Mouse (Mus musculus): ENCODE measurements around the gene Klhdc7b. TPM values are rescaled to one million over a fixed set of nuclear protein-coding genes. Genes with fewer than 3 reads are reported as not detected.
"Not testable (repeated sequence)": the region's sequence is repeated elsewhere in the genome, so short reads cannot be mapped to it uniquely, and the experiment has no call there.

The Klhdc7b gene
- total RNA-seq, 2 experiments from 2014 or later, result not detected

DNA sequence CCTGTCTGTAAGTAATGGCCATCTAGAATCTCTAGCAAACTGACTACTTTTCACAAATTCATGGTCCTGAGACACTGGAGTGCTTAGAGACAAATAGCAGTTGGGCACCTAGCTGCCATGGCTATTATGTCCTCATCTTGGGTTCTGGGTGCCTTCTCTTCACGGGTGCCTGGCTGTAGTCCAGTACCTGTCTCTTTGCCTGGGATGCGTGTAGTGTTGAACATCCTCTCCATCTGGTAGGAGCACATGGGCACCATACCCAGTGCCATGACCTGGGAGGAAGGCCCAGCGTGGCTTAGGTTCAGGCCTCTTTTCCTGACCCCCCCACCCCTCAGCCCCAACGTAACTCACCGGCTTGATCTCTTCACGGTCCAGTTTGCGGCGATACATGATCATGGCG is 37.2 kb downstream of the Klhdc7b start:
- intact Hi-C loops (cut with DNase I), result no loop called here
- no peak for DNase-seq

DNA sequence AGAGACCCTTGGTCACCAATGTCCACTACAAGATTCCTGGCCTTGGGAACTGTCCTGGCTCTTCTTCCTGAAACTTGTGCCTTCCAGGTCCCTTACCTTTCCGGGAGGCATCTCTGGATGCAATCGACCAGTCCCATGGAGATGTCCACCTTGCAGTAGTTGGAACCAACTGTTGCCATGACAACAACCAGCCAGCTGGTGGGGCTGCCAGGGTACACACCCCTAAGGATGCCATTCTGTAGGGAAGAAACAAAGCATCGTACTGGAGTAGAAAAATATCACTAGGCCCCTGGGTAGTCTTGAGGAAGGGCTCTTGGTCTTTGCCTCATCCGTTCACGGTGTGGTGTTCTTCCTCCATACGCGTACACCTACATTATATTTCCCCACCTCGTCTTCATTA is 39.9 kb downstream of the Klhdc7b start:
- intact Hi-C loops (cut with DNase I), result no loop called here
- DNase-seq, result no peak

DNA sequence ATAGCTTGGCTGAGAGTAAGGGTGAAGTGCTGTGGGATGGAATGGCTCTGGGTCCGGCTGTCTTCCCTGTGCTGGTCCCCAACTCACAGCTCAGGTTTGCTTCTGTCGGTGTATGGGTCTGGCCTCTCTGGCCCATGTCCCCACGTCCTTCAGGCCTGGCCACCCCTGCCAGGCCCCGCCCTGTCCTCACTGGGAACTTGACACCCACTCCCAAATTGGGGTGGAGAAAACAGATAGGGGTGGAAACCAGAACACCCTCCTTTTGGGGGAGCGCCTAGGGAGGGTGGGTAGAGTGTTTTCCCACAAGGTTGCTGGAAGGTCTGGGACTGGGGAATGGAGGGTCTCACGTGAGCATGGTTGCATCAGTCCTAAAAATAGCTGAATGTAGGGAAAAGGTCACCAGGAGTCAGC is 41.0 kb downstream of the Klhdc7b start, which contains the start of gene Cpt1b:
Gene Cpt1b (minus strand): TSS at position 153 of the 411 bp plus-strand sequence.
- intact Hi-C loops (cut with DNase I), result no loop called here
- peak; percentile 66 to 68 for DNase-seq

DNA sequence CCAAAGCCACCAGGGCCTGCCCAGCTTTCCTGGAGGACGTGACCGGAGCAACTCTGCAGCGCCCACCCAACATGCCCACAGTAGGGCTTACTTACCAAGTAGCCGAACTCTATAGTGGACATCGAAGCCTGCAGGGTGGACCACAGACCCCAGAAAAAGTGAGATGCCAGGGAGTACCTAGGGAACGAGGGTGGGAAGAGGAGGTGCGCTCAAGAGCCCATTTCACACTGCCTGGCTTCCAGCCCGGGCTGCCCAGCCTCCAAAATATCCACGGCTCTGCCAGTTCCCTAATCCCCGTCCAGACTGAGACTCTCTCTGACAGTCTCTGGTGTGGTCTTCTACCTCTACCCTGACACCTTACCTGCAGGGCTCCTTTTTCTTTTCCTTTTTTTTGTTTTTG is 42.0 kb downstream of the Klhdc7b start:
- intact Hi-C loops (cut with DNase I), result no loop called here
- DNase-seq, result peak; percentile 53 to 67

DNA sequence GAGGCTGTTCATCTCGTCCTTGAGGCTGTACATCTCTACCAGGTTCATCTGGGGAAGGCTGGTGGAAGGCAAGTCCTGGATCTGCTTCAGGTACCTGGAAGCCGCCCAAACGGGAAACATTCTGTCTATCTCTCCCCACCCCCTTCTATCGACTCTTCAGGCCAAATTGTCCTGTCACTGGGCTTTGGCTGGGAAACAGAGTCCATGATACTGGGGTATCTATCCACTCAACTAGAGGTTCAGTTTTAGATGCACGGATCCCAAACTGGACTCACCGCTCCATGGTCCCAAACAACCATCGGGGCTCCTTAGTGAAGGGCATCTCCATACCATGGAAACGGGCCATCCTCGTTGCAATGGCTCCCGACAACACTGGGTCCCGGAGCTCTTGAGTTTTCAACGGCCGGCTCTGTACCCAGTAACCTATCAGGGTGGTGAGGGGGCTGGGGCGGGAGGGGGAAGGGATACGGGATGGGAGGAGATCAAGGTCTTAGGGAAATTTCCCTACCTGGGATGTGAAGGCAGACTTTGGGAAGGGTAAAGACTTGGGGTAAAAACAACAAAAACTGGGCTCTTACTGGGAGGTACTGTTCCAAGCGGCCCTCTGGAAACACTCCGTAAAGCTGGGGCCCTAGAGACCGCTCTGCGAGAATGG is 43.5 kb downstream of the Klhdc7b start:
- intact Hi-C loops (cut with DNase I), result loop anchor here (2.0 kb wide), 1 partner anchor 49 kb away; the partner anchor contains the start of gene Odf3b
- no peak for DNase-seq

DNA sequence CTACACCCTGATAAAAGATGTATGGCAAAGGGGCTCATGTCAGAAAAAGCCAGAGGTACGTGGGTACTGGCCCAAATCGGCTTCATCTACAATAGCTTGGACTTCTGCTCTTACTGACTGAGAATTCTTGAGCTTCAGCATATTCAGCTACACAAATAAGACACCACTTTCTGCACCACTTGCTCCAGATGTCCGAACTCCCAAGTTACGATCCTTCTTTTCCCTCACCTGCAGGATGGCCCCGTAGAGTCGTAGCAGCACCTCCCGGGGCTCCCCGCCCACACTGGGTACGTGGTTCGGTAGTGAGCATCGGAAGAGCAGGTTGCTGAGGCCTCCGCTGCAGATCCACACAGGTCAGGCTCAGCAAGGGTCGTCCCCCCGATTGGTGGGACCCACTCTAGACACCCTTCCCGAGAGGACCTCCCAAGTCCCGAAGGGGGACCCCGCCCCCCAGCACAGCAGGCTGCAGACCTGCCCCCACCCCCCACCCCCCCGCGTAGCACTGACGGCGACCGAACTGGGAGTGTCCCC is 44.2 kb downstream of the Klhdc7b start:
- no peak for DNase-seq
- intact Hi-C loops (cut with DNase I), result loop anchor here (2.0 kb wide), 1 partner anchor 50 kb away; the partner anchor contains the start of gene Odf3b

DNA sequence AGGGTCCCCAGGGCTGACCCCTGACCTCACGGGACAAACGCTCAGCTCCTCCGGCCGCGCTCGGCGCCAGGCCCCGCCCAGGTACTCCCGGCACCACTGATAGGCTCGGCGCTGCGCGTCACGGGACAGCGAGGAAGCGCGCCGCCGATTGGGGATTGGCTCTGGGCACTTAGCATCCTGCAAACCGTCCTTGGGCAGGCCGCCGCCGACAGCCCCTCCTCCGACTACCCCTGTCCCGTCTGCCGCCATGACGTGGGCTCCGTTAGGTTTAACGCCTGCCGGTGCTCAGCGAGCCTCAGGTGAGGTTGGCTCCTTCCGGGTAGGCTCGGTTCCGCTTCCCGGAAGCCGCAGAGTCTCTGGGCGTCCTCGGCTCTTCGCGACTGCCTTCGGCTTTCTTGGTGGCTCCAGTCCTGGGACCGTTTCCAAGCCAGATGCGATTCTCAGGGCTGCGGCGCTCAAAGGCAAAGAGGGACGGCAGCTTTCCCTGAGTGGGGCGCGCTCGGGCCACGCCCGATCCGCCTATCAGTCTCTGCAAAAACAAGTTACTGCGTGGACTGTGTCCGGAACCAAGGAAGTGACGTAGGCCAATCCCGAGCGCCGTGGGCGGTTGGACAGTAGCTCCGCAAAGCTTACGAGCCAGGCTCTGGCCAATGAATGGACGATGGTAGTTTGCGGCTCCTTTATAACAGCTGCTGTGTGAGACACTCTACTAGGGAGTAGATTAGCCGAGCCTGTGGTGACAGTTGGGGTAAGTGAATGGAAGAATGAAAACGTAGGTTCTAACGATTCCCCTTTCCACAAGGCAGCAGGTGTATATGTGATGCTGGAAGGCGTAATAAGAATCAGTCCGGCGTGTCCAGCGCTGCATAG is 44.9 kb downstream of the Klhdc7b start, which contains the start of the genes C730034F03Rik, Gm44502 and Chkb:
Gene C730034F03Rik (plus strand): TSS at position 238 of the 870 bp plus-strand sequence.
Gene Gm44502 (minus strand): TSS at position 345 of the 870 bp plus-strand sequence.
Gene Chkb (minus strand): TSS at position 557 of the 870 bp plus-strand sequence.
- intact Hi-C loops (cut with DNase I), result loop anchor here (2.0 kb wide), 1 partner anchor 51 kb away; the partner anchor contains the start of gene Odf3b
- peak; percentile 93 to 94 for DNase-seq

DNA sequence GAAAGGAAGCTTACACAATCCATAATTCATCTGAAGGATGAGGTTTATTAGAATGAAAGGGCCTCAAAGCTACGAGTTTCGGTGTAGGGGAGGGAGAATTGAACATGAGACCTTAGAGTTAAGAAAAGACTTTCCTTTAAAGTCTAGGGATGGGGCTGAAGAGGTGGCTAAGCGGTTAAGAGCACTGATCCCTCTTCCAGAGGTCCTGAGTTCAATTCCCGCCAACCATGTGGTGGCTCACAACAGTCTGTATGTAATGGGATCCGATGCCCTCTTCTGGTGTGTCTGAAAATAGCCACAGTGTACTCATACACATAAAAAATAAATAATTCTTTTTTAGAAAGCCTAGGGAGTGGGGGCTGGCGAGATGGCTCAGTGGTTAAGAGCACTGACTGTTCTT is 45.6 kb downstream of the Klhdc7b start:
- DNase-seq, result no peak
- intact Hi-C loops (cut with DNase I), result no loop called here

DNA sequence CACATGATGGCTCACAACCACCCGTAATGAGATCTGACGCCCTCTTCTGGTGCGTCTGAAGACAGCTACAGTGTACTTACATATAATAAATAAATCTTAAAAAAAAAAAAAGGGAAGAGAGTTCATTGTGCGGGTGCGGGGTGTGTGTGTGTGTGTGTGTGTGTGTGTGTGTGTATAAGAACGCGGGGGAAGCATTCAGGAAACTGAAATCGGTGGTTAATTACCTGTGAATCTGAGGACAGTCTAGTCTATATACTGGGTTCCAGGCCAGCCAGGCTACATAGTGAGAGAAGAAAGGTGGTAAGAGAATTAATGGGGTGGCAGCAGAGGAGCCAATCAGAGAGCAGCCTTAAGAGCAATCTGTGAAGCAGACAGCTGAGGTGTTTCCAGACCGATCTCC is 46.1 kb downstream of the Klhdc7b start:
- DNase-seq; intact Hi-C loops (cut with DNase I): not testable (repeated sequence)

DNA sequence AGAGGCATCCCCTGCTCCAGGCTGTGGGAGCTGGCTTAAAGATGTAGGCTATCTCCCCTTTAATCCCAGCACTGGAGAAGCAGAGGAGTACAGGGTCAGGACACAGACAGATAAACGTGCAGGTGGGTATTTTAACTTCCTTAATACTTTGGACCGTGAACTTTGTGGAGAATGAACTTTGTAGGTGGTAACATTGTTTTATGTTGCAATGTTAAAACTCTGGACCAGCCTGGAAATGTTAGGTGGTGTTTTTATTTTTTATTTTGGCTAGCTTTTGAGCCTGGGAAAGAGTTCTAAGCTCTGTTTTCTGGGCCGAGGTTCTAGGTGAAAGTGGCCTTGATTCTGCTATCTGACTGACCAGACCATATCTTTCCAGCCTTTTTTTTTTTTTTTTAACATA is 46.6 kb downstream of the Klhdc7b start:
- no peak for DNase-seq
- intact Hi-C loops (cut with DNase I), result no loop called here

DNA sequence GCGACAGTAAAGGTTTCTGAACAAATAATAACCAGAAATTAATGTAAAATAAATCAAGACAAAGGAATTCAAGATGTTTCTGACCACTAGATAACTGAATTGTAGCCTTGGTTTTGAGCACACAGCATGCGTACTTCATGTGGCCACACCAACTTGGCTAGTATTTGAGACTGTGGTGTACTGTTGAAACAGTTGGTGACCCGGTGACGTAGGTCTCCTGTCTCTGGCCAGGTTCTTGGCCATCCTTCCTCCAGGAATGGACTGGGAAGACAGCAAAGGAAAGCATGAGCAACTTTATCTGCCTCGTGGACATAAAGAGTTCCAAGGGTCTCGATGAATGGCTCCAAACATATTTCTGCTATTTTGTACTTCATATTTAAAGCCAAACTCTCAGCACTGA is 47.1 kb downstream of the Klhdc7b start:
- intact Hi-C loops (cut with DNase I), result no loop called here

DNA sequence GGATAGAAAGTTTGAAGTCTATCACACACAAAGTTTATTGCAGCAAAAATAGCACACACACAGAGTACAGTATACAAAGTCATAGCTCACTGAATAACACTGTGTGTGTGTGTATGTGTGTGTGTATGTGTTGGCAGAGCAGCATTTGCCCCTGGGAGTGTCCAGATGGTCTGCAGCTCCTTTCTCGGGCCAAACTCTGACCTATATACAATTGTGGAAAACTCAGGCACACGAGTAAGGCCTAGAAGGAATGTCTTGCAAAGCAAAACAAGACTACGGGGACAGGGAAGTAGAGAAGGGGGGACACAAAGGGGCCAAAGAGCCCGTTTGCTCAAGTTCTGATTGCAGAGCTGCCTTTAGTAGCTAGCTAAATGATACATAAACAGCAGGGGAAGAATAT is 48.2 kb downstream of the Klhdc7b start:
- intact Hi-C loops (cut with DNase I), result no loop called here
- DNase-seq, result no peak

More for the DNA sequence above, 47.1 kb downstream of the Klhdc7b start:
- no peak for DNase-seq

DNA sequence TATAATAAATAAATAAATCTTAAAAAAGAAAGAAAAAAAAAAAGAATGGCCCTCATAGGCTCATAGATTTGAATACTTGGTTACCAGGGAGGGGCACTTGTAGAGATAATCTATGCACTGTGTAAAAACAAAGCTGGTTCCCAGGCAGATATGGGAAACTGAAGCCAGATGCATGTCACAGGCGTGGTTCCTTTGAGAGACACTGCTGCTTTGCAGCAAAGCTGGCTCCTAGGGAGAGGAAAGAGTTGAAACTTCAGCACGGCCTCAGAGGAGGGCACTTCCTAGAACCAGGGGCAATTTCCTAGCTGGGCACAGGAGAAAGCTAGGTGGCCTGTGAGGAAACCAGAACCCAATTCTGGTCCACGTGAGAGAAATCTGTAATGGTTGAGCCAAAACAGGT is 49.4 kb downstream of the Klhdc7b start:
- intact Hi-C loops (cut with DNase I), result no loop called here
- no peak for DNase-seq

DNA sequence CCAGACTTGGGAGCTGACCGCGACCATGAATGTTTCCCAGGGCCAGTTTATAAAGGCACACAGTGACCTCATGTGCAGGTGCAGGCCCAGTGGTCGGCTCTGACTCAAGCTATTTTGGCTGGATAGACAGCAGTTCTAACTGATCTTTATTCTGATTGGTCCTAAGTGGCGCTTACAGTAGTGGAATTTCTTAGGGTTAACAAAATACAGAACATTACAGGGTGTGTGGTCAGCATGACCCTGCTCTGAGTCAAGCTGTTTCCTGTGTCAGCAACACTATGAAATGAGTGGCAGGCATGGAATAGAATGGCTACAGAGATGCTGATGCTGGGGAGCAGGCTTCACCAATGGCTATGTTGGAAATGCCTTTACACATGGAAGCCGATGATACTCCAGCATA is 51.2 kb downstream of the Klhdc7b start:
- DNase-seq, result no peak
- intact Hi-C loops (cut with DNase I), result no loop called here

Other genes starting within 250 kb of the Klhdc7b start
- 10 to 100 TPM; 16.8 to 18.7 TPM for gene Mapk12, start 244.2 kb upstream of the Klhdc7b start, total RNA-seq (2021)
- 1 to 10 TPM; 2.3 to 3.7 TPM for gene Mapk11, start 235.3 kb upstream of the Klhdc7b start, total RNA-seq (2021)
- gene Plxnb2, start 204.1 kb upstream of the Klhdc7b start, total RNA-seq (2021), result 100 to 1,000 TPM in 1 of 2 experiments, 10 to 100 TPM in 1; 98.2 to 101 TPM
- gene Dennd6b, start 188.4 kb upstream of the Klhdc7b start, total RNA-seq (2021), result 10 to 100 TPM in 1 of 2 experiments, 1 to 10 TPM in 1; 9.7 to 10.1 TPM
- 10 to 100 TPM; 57.8 to 61.2 TPM for gene Ppp6r2, start 173.4 kb upstream of the Klhdc7b start, total RNA-seq (2021)
- 10 to 100 TPM; 70.7 to 74.7 TPM for gene Sbf1, start 69.6 kb upstream of the Klhdc7b start, total RNA-seq (2021)
- not detected for gene Adm2, start 62.2 kb upstream of the Klhdc7b start, total RNA-seq (2021)
- not detected for gene Miox, start 50.5 kb upstream of the Klhdc7b start, total RNA-seq (2021)
- 10 to 100 TPM; 33.1 to 38.3 TPM for gene Lmf2, start 29.3 kb upstream of the Klhdc7b start, total RNA-seq (2021)
- 10 to 100 TPM; 56.0 to 64.7 TPM for gene Ncaph2, start 29.2 kb upstream of the Klhdc7b start, total RNA-seq (2021)
- 10 to 100 TPM; 19.7 to 21.4 TPM for gene Sco2, start 11.1 kb upstream of the Klhdc7b start, total RNA-seq (2021)
- gene Tymp, start 7.9 kb upstream of the Klhdc7b start, total RNA-seq (2021), result under 1 TPM; 0.20 to 0.74 TPM
- gene Odf3b, start 5.6 kb upstream of the Klhdc7b start, total RNA-seq (2021), result 1 to 10 TPM in 1 of 2 experiments, under 1 TPM in 1; 0.76 to 1.6 TPM
- not detected for gene Syce3, start 25.6 kb downstream of the Klhdc7b start, total RNA-seq (2021)
- 100 to 1,000 TPM; 596 TPM for gene Cpt1b, start 40.9 kb downstream of the Klhdc7b start, total RNA-seq (2021)
- 1 to 10 TPM; 1.6 to 2.9 TPM for gene C730034F03Rik, start 44.7 kb downstream of the Klhdc7b start, total RNA-seq (2021)
- gene Gm44502, start 44.8 kb downstream of the Klhdc7b start, total RNA-seq (2021), result 10 to 100 TPM; 11.0 to 14.6 TPM
- gene Chkb, start 45.0 kb downstream of the Klhdc7b start, total RNA-seq (2021), result 10 to 100 TPM; 50.9 to 59.9 TPM
- gene Mapk8ip2, start 69.0 kb downstream of the Klhdc7b start, total RNA-seq (2021), result under 1 TPM; 0.05 to 0.31 TPM
- gene Arsa, start 92.5 kb downstream of the Klhdc7b start, total RNA-seq (2021), result 10 to 100 TPM; 13.7 to 15.5 TPM
- 10 to 100 TPM; 78.7 to 83.9 TPM for gene Shank3, start 114.7 kb downstream of the Klhdc7b start, total RNA-seq (2021)
- under 1 TPM; 0.15 to 0.53 TPM for gene Acr, start 183.4 kb downstream of the Klhdc7b start, total RNA-seq (2021)
- gene Rabl2, start 207.0 kb downstream of the Klhdc7b start, total RNA-seq (2021), result 1 to 10 TPM; 5.0 to 7.5 TPM

Measured in heart, postnatal 14 days (tissue).